Mouse (Mus musculus) CD4-positive, CD25-positive, alpha-beta regulatory T cell, adult 4 months (primary cell): Measurements from ENCODE around the gene Zmynd10. TPM values are rescaled to one million over a fixed set of nuclear protein-coding genes. Genes with fewer than 3 reads are reported as not detected.
A peak's percentile ranks its signal among the peaks of the same experiment; 100 is the strongest.

Source experiments
- ATAC-seq: one replicate; pipeline ENCODE4 v1.8.0; 2017
- polyA plus RNA-seq, 2 experiments: library from polyadenylated mRNA; unstranded; fragments of 100-300 nt; shearing (Covaris generic); gene quantifications; one replicate each; pipeline ENCODE4 v1.2.1; 2017

The Zmynd10 gene
- polyA plus RNA-seq, result 1 to 10 TPM in 1 of 2 experiments, not detected in 1; 3.0 TPM

DNA sequence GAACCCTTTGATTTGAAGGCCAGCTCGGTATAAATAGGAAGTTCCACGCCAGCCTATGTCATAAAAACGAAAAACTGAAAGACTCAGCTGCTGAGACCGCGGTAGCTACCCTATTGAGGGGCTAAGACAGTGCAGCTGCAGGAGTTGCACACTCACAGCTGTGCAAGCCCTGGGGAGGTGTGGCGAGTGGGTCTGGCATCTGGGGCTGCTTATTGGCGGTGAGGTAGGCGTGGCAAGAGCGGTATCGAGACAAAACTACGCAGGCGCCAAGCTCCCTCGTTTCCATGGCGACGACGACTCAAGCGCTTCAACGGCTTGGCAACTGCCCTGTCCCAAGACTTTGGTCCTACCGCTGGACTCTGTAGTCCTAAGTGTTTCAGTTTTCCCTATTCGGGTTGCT is at the start of gene Zmynd10:
Gene Zmynd10 (plus strand): TSS at position 273 of the 400 bp plus-strand sequence.
- peak; percentile 37 for ATAC-seq

DNA sequence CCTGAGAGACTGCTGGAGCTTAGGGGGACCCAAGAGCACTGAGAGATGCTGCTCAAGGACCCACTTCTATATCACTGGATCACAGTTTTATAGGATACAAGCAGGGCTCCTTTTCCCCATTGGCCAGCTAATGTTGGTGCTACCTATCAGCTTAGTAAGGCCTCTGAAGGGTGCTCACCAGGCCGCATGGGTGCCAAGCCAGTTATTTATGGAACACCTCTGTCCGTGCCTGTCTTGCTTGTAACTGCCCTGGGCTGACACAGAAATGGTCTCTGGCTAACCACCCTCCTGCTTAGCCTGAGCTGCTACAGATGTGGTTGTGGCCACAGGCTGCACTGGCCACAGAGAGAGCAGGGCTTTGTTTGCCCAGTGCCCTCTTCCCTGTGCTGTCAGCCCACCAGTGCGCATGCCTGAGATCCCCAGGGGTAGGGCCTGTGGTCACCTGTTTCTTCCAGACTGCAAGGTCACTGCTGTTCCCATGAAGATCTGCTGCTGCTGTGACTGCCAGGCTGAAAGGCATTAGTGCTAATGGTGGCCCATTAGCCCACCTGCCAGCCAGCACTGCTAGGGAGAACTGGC is 46.3 kb upstream of the Zmynd10 start:
- ATAC-seq, result no peak

DNA sequence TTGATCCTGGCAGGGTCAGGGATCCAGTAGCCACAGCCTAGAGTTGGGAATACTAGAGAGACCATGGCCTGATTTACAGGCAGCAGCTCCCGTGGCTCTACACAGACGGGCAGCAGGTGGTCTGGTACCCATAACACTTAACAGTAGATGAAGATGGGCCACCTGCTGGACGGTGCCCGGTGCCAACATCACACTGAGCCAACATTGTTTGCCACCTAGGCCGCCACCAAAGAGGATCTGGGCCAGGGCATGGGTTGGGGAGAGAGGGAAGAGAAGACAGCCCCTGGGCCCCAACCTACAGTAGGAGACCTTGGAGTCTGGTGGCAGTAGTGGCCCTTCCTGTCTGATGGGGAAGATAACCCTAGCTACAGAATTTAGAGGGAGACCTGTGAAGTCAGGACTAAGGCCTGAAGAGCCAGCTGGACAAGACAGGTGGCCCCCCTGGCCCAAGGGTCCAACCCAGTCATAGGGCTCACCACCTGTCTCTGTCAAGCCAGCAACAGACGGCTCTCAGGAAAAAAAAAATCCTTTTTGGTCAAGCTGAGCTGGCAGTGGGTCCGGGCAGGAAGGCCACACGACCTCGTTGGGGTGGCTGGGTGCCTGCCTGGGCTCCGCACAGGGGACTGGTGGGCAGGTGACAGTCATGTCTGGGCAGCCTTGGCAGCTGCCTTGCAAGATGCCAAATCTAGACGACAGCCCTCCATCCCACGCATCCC is 44.8 kb upstream of the Zmynd10 start:
- ATAC-seq, result no peak

DNA sequence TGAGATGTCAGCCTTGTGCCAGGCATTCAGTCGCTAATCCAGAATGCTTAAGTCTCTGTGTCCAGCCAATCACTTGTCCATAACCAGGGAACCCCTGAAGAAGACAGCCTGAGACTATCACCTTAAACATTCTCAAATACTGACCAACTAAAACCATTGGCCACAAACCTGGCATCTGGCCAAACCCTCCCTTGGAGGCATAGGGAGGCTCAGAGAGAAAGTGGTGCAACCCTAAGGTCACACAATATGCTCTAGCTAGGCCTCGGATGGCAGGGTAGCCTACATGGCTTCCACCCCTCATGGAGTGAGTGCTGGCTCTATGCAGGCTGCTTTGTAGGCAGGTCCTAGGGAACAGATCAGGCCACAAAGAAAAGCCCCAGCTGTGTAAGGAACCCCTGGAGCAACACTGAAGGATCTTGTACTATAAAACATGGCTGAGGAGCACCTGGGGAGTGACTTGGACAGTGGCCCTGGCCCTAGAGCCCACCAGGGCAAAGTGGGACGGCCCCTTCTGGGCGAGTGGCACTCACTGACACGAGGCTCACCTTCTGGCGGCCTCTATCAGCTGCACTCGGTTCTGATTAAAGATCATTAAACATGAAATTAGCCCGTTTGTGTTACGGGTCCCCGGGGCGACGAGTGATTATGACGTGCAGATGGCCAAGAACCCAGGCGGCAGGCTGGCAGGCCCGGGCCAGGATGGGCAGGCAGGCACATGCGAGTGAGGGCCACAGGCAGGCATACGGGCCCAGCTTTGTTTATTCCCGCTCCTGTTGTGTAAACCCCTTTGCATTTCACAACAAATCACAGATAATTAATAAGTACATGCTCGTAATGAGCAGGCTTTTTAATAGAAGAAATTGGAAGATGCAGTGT is 42.2 kb upstream of the Zmynd10 start:
- ATAC-seq, result no peak

DNA sequence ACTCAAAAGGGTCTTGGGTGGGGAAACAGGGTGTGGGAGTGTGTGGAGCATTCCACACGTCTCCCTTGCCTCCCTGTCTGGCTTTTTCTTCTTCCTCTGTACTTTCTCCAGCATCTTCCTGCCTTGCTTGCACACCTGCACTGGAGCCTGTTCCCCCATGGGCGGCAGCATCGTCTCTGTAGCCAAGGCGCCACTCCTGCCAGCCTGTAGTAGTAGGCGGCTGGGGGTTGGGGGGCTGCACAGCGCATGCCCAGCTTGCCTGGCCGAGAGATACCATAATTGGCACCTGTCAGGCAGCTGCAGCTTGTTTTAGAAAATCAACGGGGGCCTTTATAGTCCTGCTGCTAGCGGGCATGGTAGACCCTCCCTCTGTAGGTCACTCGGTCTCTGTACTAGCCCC is 38.8 kb upstream of the Zmynd10 start:
- no peak for ATAC-seq

- ATAC-seq, result no peak
Observed at GRCm38 (mm10) chr9:107510384-107511100, 36.6 kb upstream of the Zmynd10 start.

DNA sequence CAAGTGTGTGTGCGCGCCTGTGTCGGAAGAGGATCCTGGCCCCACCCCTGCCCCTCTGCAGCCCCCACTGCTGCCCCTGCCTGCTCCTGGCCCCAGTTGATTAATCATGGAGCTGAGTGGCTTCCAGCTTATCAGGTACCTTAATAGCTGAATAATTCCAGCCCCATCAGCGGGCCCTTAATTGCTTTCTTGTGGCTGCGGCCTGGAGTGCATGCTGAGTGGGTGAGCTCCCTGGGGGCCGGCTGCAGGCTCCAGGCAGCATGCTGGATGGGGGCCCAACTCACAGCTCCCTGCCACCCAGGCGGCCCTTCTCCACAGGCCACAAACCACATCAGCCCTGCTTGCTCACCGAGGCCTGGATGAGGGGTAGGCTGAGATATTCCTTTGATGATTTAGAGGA is 35.7 kb upstream of the Zmynd10 start:
- ATAC-seq, result no peak

DNA sequence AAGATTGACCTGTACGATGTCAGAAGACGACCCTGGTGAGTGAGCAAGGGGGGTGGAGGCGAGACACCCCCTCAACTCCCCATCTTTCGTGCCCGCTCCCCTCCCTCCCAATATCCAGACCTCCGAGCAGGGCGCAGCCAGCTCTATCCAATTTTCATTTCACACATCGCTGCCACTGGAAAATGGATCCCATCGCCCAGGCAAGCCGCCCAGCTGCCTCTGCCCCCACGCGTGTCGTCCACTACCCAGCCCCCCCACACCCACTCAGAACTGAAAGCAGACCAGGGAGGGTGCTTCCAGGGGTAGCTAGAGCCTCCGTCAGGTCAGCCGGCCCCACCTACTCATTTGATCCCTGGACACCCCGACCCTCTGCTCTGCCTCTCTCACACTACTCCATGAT is 34.8 kb upstream of the Zmynd10 start:
- no peak for ATAC-seq

- peak; percentile 45 for ATAC-seq
Observed at GRCm38 (mm10) chr9:107514303-107514955, 32.7 kb upstream of the Zmynd10 start.

DNA sequence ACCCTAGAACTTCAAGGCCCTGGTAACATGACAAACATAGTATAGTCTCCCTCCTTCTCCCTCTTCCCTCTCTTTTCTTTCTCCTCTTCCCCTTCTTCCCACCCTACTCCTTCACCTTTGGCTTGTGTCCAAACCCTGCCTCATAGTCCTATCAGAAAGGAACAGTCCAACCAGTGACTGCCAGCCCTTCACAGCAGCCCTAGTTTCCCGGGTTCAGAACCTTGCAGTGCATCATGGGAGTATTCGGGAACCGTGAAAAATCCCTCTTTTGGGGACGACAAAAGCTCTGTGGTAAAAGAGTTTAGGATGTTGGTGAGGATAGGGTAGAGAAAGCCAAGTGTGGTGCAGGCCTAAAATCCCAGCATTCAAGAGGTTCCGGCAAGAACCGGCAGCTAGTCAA is 26.8 kb upstream of the Zmynd10 start:
- ATAC-seq, result no peak

GRCm38 (mm10) chr9:107521190-107521589 is 25.9 kb upstream of the Zmynd10 start:
- ATAC-seq, result peak; percentile 67

DNA sequence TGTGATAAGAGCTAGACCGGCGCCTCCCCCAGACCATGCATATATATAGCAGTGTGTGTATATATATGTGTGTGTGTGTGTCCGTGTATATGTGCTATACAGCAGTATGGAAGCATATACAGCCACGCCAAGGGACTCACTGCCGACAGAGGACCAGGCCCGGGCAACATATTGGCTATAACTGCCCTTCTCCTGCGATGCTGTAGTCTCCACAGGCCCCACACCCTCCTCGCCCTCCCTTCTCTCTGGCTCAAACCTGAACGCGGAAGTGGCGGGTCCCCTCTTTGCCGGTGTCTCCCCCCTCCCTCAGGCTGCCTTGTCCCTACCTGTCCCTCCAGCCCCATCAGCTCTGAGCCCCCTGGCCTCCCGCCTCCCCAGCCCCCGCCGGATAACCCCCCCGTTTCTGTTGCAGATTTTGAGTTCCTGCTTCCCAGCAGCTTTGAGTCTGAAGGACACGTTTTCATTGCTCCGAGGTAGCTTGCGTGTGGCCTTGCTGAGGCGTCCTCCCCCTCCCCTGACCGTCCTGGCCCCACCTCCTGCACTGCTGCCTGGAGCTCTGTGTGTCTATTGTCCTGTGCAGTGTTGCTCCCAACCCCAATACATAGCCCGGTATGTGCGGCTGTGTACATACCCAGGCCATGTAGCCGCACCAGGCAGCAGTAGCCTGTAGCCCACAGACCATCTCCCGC is 25.2 kb upstream of the Zmynd10 start:
- peak; percentile 48 for ATAC-seq

DNA sequence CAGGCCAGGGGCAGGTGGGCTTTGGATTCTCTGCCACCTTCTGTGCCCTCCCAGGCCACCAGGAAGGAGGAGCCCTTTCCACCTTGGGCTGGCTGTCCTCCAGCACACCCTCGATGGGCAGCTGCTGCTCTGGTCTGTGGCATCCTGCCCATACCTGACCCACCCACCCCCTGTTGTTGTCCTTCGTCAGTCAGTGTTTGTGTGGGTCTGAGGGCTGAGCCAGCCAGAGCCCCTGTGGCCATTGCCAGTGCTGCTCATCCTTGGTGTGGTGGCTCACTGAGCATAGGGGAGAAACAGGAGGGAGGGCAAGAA is 24.7 kb upstream of the Zmynd10 start:
- ATAC-seq, result no peak

- ATAC-seq, result peak; percentile 74
Observed at GRCm38 (mm10) chr9:107526198-107527026, 20.7 kb upstream of the Zmynd10 start.

DNA sequence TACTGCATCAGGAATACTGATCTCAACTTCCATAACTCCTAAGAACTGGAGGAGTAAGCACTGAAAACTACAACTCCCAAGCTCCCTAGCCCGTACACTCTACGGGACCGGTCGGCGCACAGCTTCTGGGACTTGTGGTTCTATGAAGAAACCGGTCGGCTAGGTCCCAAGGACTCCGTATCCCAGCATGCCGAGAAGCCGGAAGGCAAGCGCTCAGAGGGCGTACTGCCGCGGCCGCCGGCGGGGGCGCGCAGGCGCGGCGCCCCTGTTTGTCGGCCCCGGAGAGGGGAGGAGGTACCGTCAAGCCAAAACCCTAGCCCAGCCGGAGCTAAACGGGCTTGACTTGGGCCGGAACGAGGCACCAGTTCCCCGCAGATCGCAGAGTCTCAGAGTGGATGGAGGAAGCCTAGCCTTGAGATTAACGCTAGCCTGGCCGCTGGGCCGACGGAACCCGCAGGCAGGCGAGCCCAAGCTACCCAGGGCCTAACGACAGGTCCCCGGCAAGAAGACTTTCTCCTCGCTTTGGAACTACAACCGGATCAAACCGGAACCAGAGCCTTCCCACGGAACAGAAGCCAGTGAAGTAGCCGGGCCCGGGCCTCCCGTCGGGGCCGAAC is 13.2 kb upstream of the Zmynd10 start, which contains the start of gene Tmem115:
Gene Tmem115 (plus strand): TSS at position 155 of the 617 bp plus-strand sequence.
- peak; percentile 99 for ATAC-seq

DNA sequence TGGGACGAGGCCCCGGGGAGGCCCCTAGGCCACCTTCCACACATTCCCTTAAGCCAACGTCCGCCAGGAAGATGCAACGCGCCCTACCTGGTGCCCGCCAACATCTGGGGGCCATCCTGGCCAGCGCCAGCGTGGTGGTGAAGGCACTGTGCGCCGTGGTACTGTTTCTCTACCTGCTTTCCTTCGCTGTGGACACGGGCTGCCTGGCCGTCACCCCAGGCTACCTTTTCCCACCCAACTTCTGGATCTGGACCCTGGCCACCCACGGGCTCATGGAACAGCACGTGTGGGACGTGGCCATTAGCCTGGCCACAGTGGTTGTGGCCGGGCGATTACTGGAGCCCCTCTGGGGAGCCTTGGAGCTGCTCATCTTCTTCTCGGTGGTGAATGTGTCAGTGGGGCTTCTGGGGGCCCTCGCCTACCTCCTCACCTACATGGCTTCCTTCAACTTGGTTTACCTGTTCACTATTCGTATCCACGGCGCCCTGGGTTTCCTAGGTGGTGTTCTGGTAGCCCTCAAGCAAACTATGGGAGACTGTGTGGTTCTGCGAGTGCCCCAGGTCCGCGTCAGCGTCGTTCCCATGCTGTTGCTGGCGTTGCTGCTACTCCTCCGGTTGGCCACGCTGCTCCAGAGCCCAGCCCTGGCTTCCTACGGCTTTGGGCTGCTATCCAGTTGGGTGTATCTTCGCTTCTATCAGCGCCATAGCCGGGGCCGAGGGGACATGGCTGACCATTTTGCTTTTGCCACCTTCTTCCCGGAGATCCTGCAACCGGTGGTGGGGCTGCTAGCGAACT is 12.5 kb upstream of the Zmynd10 start:
- ATAC-seq, result no peak

DNA sequence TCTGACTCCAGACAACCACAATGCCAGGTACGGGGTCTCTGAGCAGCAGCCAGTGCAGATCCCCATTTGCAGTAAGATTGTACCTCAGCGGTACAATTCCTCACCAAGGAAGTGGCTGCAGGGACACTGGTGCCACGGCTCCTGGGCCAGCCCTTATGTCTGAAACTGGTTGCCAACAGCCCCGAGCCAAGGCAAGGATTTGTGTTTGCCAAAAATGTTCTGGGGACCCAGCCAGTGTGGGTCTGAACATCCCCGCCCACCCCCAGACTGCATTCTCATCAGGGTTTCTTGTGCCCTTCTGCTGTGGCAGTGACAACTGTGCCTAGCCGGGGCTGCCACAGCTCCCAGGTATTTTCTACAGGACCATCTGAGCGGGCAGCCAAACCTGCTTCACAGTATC is 8.9 kb upstream of the Zmynd10 start:
- no peak for ATAC-seq

- ATAC-seq, result no peak
Observed at GRCm38 (mm10) chr9:107538711-107539110, 8.4 kb upstream of the Zmynd10 start.

DNA sequence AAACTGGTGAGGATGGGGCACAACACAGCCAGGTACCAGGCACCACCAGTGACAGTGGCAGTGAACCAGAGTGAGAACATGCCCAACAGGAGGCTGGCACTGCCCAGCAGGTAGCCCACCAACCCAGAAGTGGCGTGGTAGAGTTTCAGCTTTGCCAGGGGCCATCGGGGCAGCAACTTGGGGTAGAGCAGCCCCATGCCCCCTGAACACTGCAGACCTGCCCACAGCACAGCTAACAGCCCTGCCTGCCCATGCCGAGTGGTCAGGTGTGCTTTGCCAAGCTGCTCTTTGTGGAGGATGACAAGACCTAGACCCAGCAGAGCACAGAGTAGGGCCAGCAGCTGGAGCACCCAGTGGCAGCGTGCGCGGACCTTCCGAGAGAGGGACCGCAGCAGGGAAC is 7.2 kb upstream of the Zmynd10 start:
- no peak for ATAC-seq
